Mouse (Mus musculus): ENCODE measurements around the gene Olfr573-ps1.

DNA sequence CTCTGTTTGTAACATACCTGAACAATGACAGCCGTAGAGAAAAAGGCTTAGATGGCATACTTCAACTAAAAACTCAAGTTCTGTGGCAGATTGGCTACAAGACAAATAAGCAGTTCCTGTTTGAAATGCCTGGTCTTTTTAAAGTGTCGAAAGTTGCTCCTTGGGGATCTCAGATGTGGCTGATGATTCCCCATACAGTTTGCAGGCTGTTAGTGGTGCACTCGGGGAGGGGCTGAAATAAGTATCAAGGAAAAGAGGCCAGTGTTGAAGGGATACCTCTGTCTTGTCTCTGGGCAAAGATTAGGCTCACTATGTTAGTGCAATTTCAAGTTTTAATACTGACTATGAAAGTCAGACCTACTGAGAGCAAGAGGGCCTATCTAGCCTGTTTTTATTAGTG is 46.8 kb upstream of the Olfr573-ps1 start, which contains the start of gene Olfr578:
- no peak for TF ChIP-seq EP300 (IDR thresholded peaks at IDR 0.05)
- TF ChIP-seq CTCF (IDR thresholded peaks at IDR 0.05), result no peak

Data from lung, postnatal 0 days (tissue).